Mouse (Mus musculus) hematopoietic stem cell, adult 5-6 weeks (primary cell): ENCODE measurements around the gene Kif5a. TPM values are rescaled to one million over a fixed set of nuclear protein-coding genes. Genes with fewer than 3 reads are reported as not detected.
"Not testable (repeated sequence)": the region's sequence is repeated elsewhere in the genome, so short reads cannot be mapped to it uniquely, and the experiment has no call there.

ENCODE experiments used
- ATAC-seq, 2 experiments: fragments of 125-278 bp in 1 of 2; replicated peaks in 1 of 2; 2 replicates each; pipeline ENCODE4 v1.8.0; 2016 to 2017; ENCODE audit warnings: inconsistent platforms in 2 of 2, mild to moderate bottlenecking in 2 of 2, moderate number of reproducible peaks in 2 of 2, low read depth in 1 of 2, moderate TSS enrichment in 1 of 2; ENCODE audit not compliant: low FRiP score in 2 of 2, poor library complexity in 2 of 2, severe bottlenecking in 2 of 2, insufficient read depth in 1 of 2, low TSS enrichment in 1 of 2
- total RNA-seq: library from RNA; stranded (forward); fragments of 172-1452, 232-1000 nt; gene quantifications from 2 replicates; pipeline ENCODE4 v1.2.3, GENCODE M21; 2017

Kif5a gene
- total RNA-seq, 1 experiment from 2014 or later, result 0.94 TPM

- ATAC-seq, result no peak
These were observed 53.1 kb downstream of the Kif5a start for GRCm38 (mm10) chr10:127209928-127210570.

- no peak for ATAC-seq
These were observed 54.2 kb downstream of the Kif5a start for GRCm38 (mm10) chr10:127208921-127209320.

DNA sequence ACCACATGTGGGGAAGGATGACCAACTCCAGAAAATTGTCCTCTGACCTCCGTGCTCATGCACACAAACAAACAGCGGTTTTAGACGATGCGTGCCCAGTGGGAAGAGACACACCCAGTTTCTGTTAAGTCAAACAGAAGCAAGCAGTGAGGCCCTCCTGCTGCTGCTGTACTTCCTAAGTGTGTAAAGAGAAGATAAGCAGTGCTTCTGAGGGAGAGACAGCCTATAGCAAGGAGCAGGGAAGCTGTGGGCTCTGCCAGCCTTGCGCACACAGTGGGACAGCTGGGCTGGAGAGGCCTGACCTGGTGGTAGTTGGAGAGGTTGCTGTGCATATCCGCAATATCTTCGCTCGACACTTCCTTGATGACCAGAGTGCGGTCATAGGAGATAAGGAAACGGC is 57.8 kb downstream of the Kif5a start:
- ATAC-seq, result peak in 1 of 2 experiments; percentile 34; a peak in 1 of 4 replicates

DNA sequence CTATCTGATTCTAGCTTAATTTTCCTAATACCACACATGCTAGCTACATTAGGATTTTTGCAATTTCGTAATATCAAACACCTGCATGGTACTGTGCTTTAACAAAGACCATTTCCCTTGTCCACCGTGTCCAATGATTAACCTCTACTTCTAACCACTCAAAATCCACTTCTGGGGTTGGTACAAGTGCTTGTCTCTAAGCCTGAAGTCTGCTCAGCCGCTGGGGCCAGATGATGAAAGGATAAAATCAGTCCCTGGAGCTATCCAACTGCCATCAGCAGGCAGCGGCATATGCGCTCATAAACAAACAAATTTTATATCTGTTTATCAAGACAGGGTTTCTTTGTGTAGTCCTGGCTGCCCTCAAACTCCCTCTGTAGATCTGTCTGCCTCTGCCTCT is 58.6 kb downstream of the Kif5a start:
- ATAC-seq, result no peak

GRCm38 (mm10) chr10:127203106-127203505 is 60.0 kb downstream of the Kif5a start:
- ATAC-seq, result no peak

- ATAC-seq, result no peak
These were observed 62.9 kb downstream of the Kif5a start for GRCm38 (mm10) chr10:127200279-127200678.

DNA sequence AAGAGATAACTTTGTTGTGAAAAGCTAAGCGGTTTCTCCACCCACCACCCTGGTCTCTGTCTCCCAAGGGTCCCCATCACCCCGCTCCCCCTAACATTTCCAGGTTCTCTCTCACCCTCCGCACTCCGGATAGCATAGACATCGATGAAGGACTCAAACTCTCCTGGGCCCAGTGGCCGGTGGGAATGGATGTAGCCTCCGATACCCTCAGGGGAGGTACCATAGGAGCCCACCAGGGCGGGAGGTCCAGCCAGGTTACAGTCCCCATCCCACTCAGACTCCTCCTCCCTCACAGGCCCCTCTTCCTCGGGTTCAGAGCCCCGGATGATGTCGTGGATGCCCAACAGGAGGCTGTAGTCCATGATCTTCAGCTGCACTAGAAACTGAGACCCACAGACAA is 63.7 kb downstream of the Kif5a start:
- no peak for ATAC-seq

DNA sequence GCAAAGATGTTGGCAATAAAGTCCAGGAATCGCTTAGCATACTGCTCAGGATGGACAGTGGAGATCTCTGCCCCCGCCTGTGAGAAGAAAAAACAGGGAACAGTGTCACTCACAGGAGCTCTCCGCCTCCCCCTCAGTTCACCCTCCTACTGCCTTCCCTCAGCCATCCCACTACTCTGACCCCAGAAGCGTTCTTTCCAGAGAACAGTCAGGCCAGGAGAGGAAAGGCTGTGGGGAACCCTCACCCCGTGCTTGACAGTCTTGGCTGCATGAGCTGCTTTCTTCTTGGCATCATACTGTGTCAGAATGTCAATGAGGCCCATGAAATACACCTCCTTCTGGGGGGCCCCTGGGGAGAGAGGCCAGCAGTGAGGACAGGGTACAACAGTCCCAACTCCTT is 64.1 kb downstream of the Kif5a start:
- no peak for ATAC-seq

- ATAC-seq, result no peak
These were observed 64.7 kb downstream of the Kif5a start for GRCm38 (mm10) chr10:127198492-127198891.

DNA sequence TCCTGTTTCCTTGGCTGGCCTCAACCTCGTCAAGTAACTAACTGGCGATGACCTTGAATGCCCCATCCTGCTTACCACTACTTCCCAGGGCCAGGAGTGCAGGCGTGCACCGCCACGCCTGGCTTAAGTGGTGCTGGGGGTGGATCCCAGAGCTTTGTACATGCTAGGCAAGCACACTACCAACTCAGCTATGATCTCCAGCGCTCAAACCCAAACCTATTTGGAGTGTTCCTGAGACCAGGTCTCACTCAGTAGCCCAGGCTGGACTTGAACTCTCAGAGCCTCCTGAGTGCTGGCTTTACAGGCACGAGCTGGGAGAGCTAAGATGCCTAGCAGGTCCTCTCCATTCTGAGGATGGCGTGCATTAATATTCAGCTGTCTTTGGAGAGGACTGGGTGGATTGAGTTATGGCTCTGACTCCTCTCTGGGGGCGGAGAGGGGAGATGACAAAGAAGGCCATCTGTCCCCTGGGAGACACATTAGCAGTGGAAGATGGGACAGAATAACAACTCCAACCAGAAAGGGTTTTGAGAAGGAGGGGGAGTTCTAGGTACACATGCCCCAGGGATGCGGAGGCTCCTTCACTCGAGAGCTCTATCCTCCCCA is 65.5 kb downstream of the Kif5a start:
- no peak for ATAC-seq

GRCm38 (mm10) chr10:127197104-127197503 is 66.0 kb downstream of the Kif5a start:
- no peak for ATAC-seq

- ATAC-seq, result no peak
These were observed 66.8 kb downstream of the Kif5a start for GRCm38 (mm10) chr10:127196392-127196791.

GRCm38 (mm10) chr10:127195328-127196129 is 67.6 kb downstream of the Kif5a start, which contains the start of gene Dtx3:
Dtx3 (minus strand) TSS chr10:127195728.
- no peak; a peak in 1 of 4 replicates for ATAC-seq

DNA sequence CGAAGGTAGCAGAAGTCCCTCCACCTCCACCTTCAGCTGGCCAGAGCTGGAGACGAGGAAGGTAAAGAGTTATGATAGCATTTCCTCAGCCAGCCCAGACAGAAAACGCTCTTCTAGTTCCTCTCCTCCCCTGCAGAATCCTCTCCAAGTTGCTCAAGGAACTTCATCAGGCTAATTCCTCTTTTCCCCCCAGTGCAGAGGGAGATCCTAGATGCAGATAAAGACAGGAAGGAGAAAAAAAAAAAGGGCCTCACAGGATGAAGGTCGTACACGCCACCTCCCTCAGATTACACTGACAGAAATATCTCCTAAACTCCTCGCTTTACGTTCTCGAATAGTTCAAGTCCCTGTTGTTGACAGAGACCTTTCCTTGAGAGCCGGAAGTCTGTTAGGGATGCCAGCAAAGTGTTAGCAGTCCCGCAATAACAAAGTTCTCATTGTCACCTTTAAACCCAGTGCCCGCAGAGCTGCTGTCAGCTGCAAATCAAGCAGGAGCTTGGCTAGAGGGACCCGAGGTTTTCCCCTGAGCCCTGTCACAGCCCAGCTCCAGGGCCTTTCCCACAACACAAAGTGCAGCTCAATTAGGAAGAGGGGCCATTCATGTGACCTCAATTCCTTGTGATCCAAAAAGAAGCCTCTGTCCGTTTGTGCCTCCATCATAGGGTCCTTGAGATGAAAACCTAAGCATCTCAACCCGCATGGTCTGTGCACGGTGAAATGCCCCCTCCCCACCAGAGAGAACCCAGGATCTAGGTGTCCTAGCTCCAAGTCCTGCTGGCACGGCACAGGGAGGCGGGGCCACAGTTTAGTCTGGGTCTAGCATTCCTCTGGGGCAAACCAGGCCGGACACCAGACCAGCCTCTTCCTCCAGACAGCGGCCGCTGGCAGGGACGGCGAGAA is 68.5 kb downstream of the Kif5a start:
- ATAC-seq, result peak; percentile 27 to 42; a peak in 2 of 4 replicates

- ATAC-seq, result no peak
These were observed 70.1 kb downstream of the Kif5a start for GRCm38 (mm10) chr10:127193011-127193410.

DNA sequence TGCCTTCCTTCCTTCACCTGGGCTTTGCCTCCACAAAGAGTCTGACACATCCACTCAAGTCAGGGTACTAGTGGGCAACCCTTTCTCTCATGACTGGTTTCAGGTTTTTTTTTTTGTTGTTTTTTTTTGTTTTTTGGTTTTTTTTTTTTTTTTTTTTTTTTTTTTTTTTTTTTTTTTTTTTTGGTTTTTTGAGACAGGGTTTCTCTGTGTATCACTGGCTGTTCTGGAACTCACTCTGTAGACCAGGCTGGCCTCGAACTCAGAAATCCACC is 71.2 kb downstream of the Kif5a start:
- ATAC-seq, result not testable (repeated sequence)

- no peak for ATAC-seq
These were observed 71.7 kb downstream of the Kif5a start for GRCm38 (mm10) chr10:127191191-127192056.
